Mouse (Mus musculus): Measurements from ENCODE around the gene Rnf222.
A peak's percentile ranks its signal among the peaks of the same experiment; 100 is the strongest.
"Not testable (repeated sequence)": the region's sequence is repeated elsewhere in the genome, so short reads cannot be mapped to it uniquely, and the experiment has no call there.

Gene Rnf222

GRCm38 (mm10) chr11:68911531-68912177 is 23.3 kb downstream of the Rnf222 start:
- DNase-seq (ENCODE audit: low read depth): no peak

- no peak for DNase-seq (ENCODE audit: low read depth)
These were observed 26.2 kb downstream of the Rnf222 start for GRCm38 (mm10) chr11:68914566-68914965.

- DNase-seq (ENCODE audit: low read depth): no peak
These were observed 34.8 kb downstream of the Rnf222 start for GRCm38 (mm10) chr11:68923191-68923590.

GRCm38 (mm10) chr11:68924749-68925148 is 36.4 kb downstream of the Rnf222 start:
- DNase-seq (ENCODE audit: low read depth): no peak

GRCm38 (mm10) chr11:68926981-68927380 is 38.6 kb downstream of the Rnf222 start, which contains the start of gene Odf4:
Gene Odf4, minus strand, starts transcription at chr11:68927081.
- DNase-seq (ENCODE audit: low read depth): no peak

- DNase-seq (ENCODE audit: low read depth): no peak
These were observed 41.6 kb downstream of the Rnf222 start for GRCm38 (mm10) chr11:68929947-68930346.

GRCm38 (mm10) chr11:68933885-68934507 is 45.6 kb downstream of the Rnf222 start:
- DNase-seq (ENCODE audit: low read depth): no peak

- not testable (repeated sequence) for DNase-seq (ENCODE audit: low read depth)
These were observed 48.6 kb downstream of the Rnf222 start for GRCm38 (mm10) chr11:68936951-68937350.

GRCm38 (mm10) chr11:68939451-68940304 is 51.3 kb downstream of the Rnf222 start:
- peak; percentile 89 for DNase-seq (ENCODE audit: low read depth)

- DNase-seq (ENCODE audit: low read depth): no peak
These were observed 52.2 kb downstream of the Rnf222 start for GRCm38 (mm10) chr11:68940516-68940915.

- DNase-seq (ENCODE audit: low read depth): no peak
These were observed 54.4 kb downstream of the Rnf222 start for GRCm38 (mm10) chr11:68942731-68943130.

- no peak for DNase-seq (ENCODE audit: low read depth)
These were observed 56.9 kb downstream of the Rnf222 start for GRCm38 (mm10) chr11:68945245-68945644.

Data from c-Kit-positive CD71-positive TER-119-negative erythroid progenitor cells, embryonic 14.5 days (primary cell).